24 mouse cellular contexts compared by ENCODE assay signal in the genomic region with DNA sequence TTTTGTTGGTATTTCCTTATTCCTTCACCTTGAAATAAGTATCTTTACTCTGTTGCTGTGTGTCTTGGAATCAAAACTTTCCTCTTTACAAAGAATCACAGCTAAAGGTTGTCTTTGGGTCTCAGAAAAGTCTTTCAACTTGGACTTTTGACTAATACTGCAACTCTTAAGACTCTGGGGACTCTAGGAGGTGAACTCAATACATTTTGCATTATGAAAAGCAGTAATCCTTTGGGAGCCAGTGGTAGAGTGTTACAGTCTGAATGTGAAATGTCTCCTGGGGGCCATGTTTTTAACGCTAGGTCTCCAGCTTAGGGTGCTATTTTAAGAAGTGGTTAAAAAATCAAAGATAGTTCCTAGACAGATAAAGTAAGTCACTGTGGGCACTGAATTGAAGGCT. TPM values are rescaled to one million over a fixed set of nuclear protein-coding genes. Genes with fewer than 3 reads are reported as not detected.
DNase-seq lines count a peak whose midpoint lies in the region; ATAC-seq and TF ChIP-seq lines count a peak whose summit lies in the region.
"Had no signal": no experiment of that assay in that cellular context is flagged by ENCODE, and none has a peak within 500 bp of the region (broad histone marks: within the 10 kb centered on the region; RNA-seq: fewer than 3 reads in every experiment).

No protein-coding gene starts in this region.

- dilution Hi-C loops in CH12.LX (cut with MboI; ENCODE audit: extremely low pct_ligation_motif_present, extremely low pct_unique_long_range_greater_than_20kb, low sequenced_read_pairs), result no loop called here

- no peak for TF ChIP-seq RAD21 in CH12.LX (IDR thresholded peaks at IDR 0.05; ENCODE audit: low read depth, low read length)

- H3K27me3 ChIP-seq in CH12.LX (replicated peaks), result no peaks in the 10 kb centered on the region
- H3K27me3 ChIP-seq in forebrain, postnatal 0 days (ENCODE audit: insufficient read depth, low read length), result no peaks in the 10 kb centered on the region

- 87% methylated on average over 1 of the region's 1 CpGs for WGBS in forebrain, postnatal 0 days

- H3K36me3 ChIP-seq in CH12.LX (replicated peaks in 1 of 2; ENCODE audit: control insufficient read depth in 1 of 2, insufficient read depth in 1 of 2, low read length in 1 of 2), result no peaks in the 10 kb centered on the region
- H3K36me3 ChIP-seq in forebrain, postnatal 0 days (ENCODE audit: insufficient read depth), result no peaks in the 10 kb centered on the region
- H3K36me3 ChIP-seq: G1E had no signal

- no peaks in the 10 kb centered on the region for H3K79me2 ChIP-seq in CH12.LX (replicated peaks; ENCODE audit: control insufficient read depth, extremely low read depth, insufficient read depth, poor library complexity, severe bottlenecking)

- in situ Hi-C loops in CH12.LX (cut with MboI; ENCODE audit: low pct_ligation_motif_present, low pct_unique_long_range_greater_than_20kb, low sequenced_read_pairs), result no loop called here

- H3K4me3 ChIP-seq in CH12.LX (replicated peaks in 1 of 3; ENCODE audit: low read depth in 2 of 3, low read length in 2 of 3, poor library complexity in 1 of 3), result no peak overlapping the region
- no peak overlapping the region for H3K4me3 ChIP-seq in forebrain, postnatal 0 days (ENCODE audit: low read depth, low read length)

- peak; percentile 72 for DNase-seq in CH12.LX (ENCODE audit: extremely low read depth)
- DNase-seq in forebrain, postnatal 0 days, result no peak
- DNase-seq: adrenal gland, adult 2 months; adrenal gland, adult 8-10 months; adrenal gland, postnatal 10 days; adrenal gland, postnatal 14 days; adrenal gland, postnatal 25 days; adrenal gland, postnatal 36 days; B cell, adult 2 months; cerebellum, adult 11 months; cerebellum, adult 11-12 months; cerebellum, adult 18-20 months; cerebellum, adult 2 months; cerebellum, adult 8-10 months had no signal

- peaks cover 4 to 24% of the 10 kb centered on the region in 2 experiments; a peak in 2 of 4 replicates for H3K4me1 ChIP-seq in CH12.LX (ENCODE audit: control insufficient read depth in 1 of 2, insufficient read depth in 2 of 2)
- H3K4me1 ChIP-seq in forebrain, postnatal 0 days (ENCODE audit: insufficient read depth), result no peaks in the 10 kb centered on the region

- no peak overlapping the region for H3K27ac ChIP-seq in CH12.LX (ENCODE audit: insufficient read depth, low read depth)
- H3K27ac ChIP-seq in forebrain, postnatal 0 days (ENCODE audit: low read depth, low read length), result no peak overlapping the region

- no peak overlapping the region for H3K4me2 ChIP-seq in CH12.LX (ENCODE audit: insufficient read depth, low read depth, poor library complexity, severe bottlenecking)
- no peak overlapping the region for H3K4me2 ChIP-seq in forebrain, postnatal 0 days (ENCODE audit: low read depth)

- H3K9ac ChIP-seq in CH12.LX (ENCODE audit: insufficient read depth, low read depth), result no peak overlapping the region
- H3K9ac ChIP-seq in forebrain, postnatal 0 days, result no peak overlapping the region

- H3K9me3 ChIP-seq in CH12.LX (replicated peaks; ENCODE audit: low read length), result peaks cover 3% of the 10 kb centered on the region
- no peaks in the 10 kb centered on the region for H3K9me3 ChIP-seq in forebrain, postnatal 0 days (ENCODE audit: low read length)
- H3K9me3 ChIP-seq: G1E had no signal

- no peak for TF ChIP-seq POLR2A in CH12.LX (IDR thresholded peaks at IDR 0.05; ENCODE audit: low read depth, low read length)

- no peak for TF ChIP-seq EP300 in CH12.LX (IDR thresholded peaks at IDR 0.05; ENCODE audit: low read length)

- no peak for TF ChIP-seq CTCF in CH12.LX (conservative IDR thresholded peaks at IDR 0.05 in 1 of 2, IDR thresholded peaks at IDR 0.05 in 1 of 2; ENCODE audit: low read depth in 2 of 2, low read length in 2 of 2)
- no peak for TF ChIP-seq CTCF in forebrain, postnatal 0 days (IDR thresholded peaks at IDR 0.05; ENCODE audit: low read depth)

- no peak for ATAC-seq in forebrain, postnatal 0 days
- ATAC-seq: activated CD4-positive, CD25-positive, alpha-beta regulatory T cell, adult 4 months; CD4-positive, CD25-positive, alpha-beta regulatory T cell, adult 4 months; Patski had no signal

TF ChIP-seq in CH12.LX, 34 proteins besides CTCF, POLR2A, EP300 and RAD21:
- TF ChIP-seq RCOR1 (conservative IDR thresholded peaks at IDR 0.05; ENCODE audit: low read depth, low read length) (no peak), USF2 (conservative IDR thresholded peaks at IDR 0.05; ENCODE audit: low read depth, low read length) (no peak), ETS1 (conservative IDR thresholded peaks at IDR 0.05; ENCODE audit: low read depth, low read length) (peak; percentile 29), JUN (IDR thresholded peaks at IDR 0.05; ENCODE audit: insufficient read depth, low read depth, low read length) (no peak; the same call in 1 of the 2 replicates), MAFK (IDR thresholded peaks at IDR 0.05; ENCODE audit: insufficient replicate concordance, low read length) (0 out of 2 replicates have a peak, but pooled peaks have one; percentile 61), BHLHE40 (IDR thresholded peaks at IDR 0.05; ENCODE audit: low read depth, low read length) (no peak), MAZ (IDR thresholded peaks at IDR 0.05; ENCODE audit: low read depth, low read length) (no peak), MEF2A (IDR thresholded peaks at IDR 0.05; ENCODE audit: borderline replicate concordance, low read depth, low read length) (no peak), IRF4 (IDR thresholded peaks at IDR 0.05; ENCODE audit: low read depth, low read length) (peak; percentile 64)

RNA-seq across cellular contexts. Expression of gene Kcns3, which starts 4.3 kb away (rescaled TPM):
- total RNA-seq in CH12.LX (2012; rRNA removed), result not detected in 2 replicates
- total RNA-seq in CH12.LX (2014; rRNA removed), result not detected in 2 replicates
- not detected in 2 replicates for polyA plus RNA-seq in CH12.LX (2012; ENCODE audit: insufficient read length, low read depth)
- total RNA-seq in forebrain, postnatal 0 days (2014; rRNA removed), result 2.7 and 3.9 TPM in 2 replicates
- polyA plus RNA-seq in forebrain, postnatal 0 days (2015; fragmentation: Nextera tagmentation; extraction: Ambion mirVana), result 1.2 TPM in 2 replicates
- total RNA-seq: MEL had no signal
- polyA plus RNA-seq: activated CD4-positive, CD25-positive, alpha-beta regulatory T cell, adult 4 months; C2C12; CD4-positive, CD25-positive, alpha-beta regulatory T cell, adult 4 months; Patski had no signal

RNA-seq across cellular contexts. Expression of gene Msgn1, which starts 53.6 kb away (rescaled TPM):
- not detected in 2 replicates for total RNA-seq in CH12.LX (2012; rRNA removed)
- total RNA-seq in CH12.LX (2014; rRNA removed), result not detected in 2 replicates
- polyA plus RNA-seq in CH12.LX (2012; ENCODE audit: insufficient read length, low read depth), result not detected in 2 replicates
- total RNA-seq in forebrain, postnatal 0 days (2014; rRNA removed), result not detected in 2 replicates
- not detected in 2 replicates for polyA plus RNA-seq in forebrain, postnatal 0 days (2015; fragmentation: Nextera tagmentation; extraction: Ambion mirVana)
- total RNA-seq: adrenal gland, adult 18-20 months; adrenal gland, adult 2 months; adrenal gland, adult 8-10 months; adrenal gland, postnatal 10 days; adrenal gland, postnatal 14 days; adrenal gland, postnatal 25 days; adrenal gland, postnatal 36 days; adrenal gland, postnatal 4 days; ES-E14; G1E; MEL had no signal
- polyA plus RNA-seq: activated CD4-positive, CD25-positive, alpha-beta regulatory T cell, adult 4 months; adrenal gland, adult 2 months; brain, embryonic 14.5 days; C2C12; cerebellum, adult 2 months; G1E; Patski had no signal
